Mouse (Mus musculus) olfactory bulb, adult 2 months (tissue): Measurements from ENCODE around the gene Slc38a4.

ENCODE experiments used
- CTCF ChIP-seq: fragments of 200-500 bp; IDR thresholded peaks from 2 replicates; pipeline ENCODE4 v1.5.1; 2012; ENCODE audit warnings: low read depth, mild to moderate bottlenecking, low read length, moderate library complexity; ENCODE audit not compliant: insufficient read depth
- POLR2A ChIP-seq: fragments of 200-500 bp; IDR thresholded peaks from 2 replicates; pipeline ENCODE4 v1.6.1; 2012; ENCODE audit warnings: mild to moderate bottlenecking, low read depth, low read length, moderate library complexity; ENCODE audit not compliant: insufficient read depth

DNA sequence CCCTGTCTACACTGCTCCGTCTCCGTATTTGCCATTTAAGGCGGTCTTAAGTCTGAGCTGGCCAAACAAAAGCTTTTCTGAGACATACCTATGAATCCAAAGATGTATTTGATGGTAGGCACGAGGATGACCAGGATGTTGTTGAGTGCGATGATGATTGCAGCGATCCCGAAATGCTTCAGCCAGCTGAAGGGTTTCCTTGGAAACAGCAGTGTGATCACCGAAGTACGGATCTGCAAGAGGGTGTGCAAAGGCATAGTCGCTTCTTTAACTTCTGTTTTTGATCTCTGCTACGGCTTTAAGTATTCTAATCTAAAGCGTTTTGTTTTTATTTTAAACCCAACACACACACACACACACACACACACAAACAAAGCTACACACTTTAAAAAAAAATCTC lies 56.4 kb downstream of the Slc38a4 start:
- no peak for TF ChIP-seq POLR2A
- no peak for TF ChIP-seq CTCF
